ENCODE assay signal across 20 mouse cellular contexts in genomic region chr7:88820204-88820603, GRCm38 (mm10).
"Had no signal": no experiment of that assay in that cellular context is flagged by ENCODE, and none has a peak within 500 bp of the region (broad histone marks: within the 10 kb centered on the region; RNA-seq: fewer than 3 reads in every experiment).

No protein-coding gene starts in this region.

- H3K9ac ChIP-seq: limb, embryonic 13.5 days; liver, embryonic 12.5 days; liver, embryonic 15.5 days; lung, embryonic 15.5 days; midbrain, embryonic 13.5 days had no signal

- H3K27ac ChIP-seq: limb, embryonic 10.5 days; limb, embryonic 13.5 days; liver, embryonic 12.5 days; liver, embryonic 15.5 days; lung, embryonic 15.5 days; midbrain, embryonic 10.5 days; midbrain, embryonic 13.5 days; stomach, postnatal 0 days had no signal

- H3K36me3 ChIP-seq: limb, embryonic 10.5 days; limb, embryonic 13.5 days; liver, embryonic 12.5 days; liver, embryonic 15.5 days; lung, embryonic 15.5 days; midbrain, embryonic 10.5 days; midbrain, embryonic 13.5 days had no signal

- H3K9me3 ChIP-seq: limb, embryonic 10.5 days; limb, embryonic 13.5 days; liver, embryonic 12.5 days; liver, embryonic 15.5 days; lung, embryonic 15.5 days; megakaryocyte, embryonic 14.5 days; midbrain, embryonic 10.5 days; midbrain, embryonic 13.5 days had no signal

- ATAC-seq: liver, embryonic 12.5 days; midbrain, embryonic 13.5 days; midbrain, embryonic 16.5 days had no signal

- H3K4me3 ChIP-seq: limb, embryonic 10.5 days; limb, embryonic 13.5 days; liver, embryonic 12.5 days; liver, embryonic 15.5 days; lung, embryonic 15.5 days; megakaryocyte, embryonic 14.5 days; midbrain, embryonic 10.5 days; midbrain, embryonic 13.5 days had no signal

- H3K4me2 ChIP-seq: limb, embryonic 13.5 days; liver, embryonic 12.5 days; liver, embryonic 15.5 days; lung, embryonic 15.5 days; midbrain, embryonic 13.5 days had no signal

- H3K4me1 ChIP-seq: limb, embryonic 10.5 days; limb, embryonic 13.5 days; liver, embryonic 12.5 days; liver, embryonic 15.5 days; lung, embryonic 15.5 days; megakaryocyte, embryonic 14.5 days; midbrain, embryonic 10.5 days; midbrain, embryonic 13.5 days had no signal

- DNase-seq: kidney, adult 18-20 months; kidney, adult 9 months; kidney, postnatal 14 days; kidney, postnatal 4 days; liver; lung, adult 18-20 months; lung, postnatal 10 days; lung, postnatal 36 days; right cerebral cortex, postnatal 4 days; thymus, postnatal 25 days had no signal

- H3K27me3 ChIP-seq: limb, embryonic 13.5 days; liver, embryonic 12.5 days; liver, embryonic 15.5 days; lung, embryonic 15.5 days; megakaryocyte, embryonic 14.5 days; midbrain, embryonic 13.5 days had no signal
